Mouse (Mus musculus) skeletal muscle tissue, postnatal 0 days (tissue): ENCODE results near the gene Proz. TPM values are rescaled to one million over a fixed set of nuclear protein-coding genes. Genes with fewer than 3 reads are reported as not detected.

ENCODE experiments used
- polyA plus RNA-seq: library from polyadenylated mRNA; unstranded; fragments of >200 nt; fragmentation: Nextera tagmentation; extraction: Ambion mirVana; gene quantifications from 2 replicates; pipeline ENCODE4 v1.2.1, GENCODE M21; 2015

The Proz gene
- 0.22 TPM in 2 replicates for polyA plus RNA-seq

DNA sequence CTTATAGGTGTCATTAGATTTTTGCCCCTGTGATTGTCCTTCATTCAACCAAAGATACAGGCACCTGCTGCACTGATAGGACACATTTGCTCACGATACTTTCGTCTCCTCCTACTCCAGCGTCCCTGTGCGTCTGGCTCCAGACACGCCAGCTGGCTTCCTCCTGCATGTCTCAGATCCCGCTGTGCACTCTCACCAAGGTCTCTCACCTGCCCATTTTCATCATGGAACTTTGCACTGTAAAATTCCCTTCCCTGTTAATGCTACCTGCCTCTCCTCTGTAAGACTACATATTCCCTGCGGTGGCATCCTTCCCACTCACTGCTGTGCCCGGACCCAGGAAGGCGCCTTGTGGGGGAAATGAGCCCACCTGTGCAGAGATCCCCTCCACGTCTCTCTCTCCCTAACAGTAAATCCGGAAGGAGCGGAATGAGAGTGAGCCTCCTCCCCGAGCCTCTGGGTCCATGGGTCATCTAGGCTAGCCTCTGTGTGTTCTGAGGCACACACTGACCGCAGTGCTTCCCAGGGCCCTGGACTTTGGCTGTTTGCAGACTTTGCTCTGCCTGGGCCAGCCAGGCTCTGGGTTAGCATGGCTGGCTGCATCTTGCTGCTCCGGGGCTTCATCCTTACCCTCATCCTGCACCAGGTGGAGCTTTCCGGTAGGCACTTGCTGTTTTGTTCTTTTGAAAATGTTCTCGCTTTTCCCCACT, at the start of gene Proz:
Gene Proz (plus strand): TSS at position 474 of the 710 bp plus-strand sequence.

DNA sequence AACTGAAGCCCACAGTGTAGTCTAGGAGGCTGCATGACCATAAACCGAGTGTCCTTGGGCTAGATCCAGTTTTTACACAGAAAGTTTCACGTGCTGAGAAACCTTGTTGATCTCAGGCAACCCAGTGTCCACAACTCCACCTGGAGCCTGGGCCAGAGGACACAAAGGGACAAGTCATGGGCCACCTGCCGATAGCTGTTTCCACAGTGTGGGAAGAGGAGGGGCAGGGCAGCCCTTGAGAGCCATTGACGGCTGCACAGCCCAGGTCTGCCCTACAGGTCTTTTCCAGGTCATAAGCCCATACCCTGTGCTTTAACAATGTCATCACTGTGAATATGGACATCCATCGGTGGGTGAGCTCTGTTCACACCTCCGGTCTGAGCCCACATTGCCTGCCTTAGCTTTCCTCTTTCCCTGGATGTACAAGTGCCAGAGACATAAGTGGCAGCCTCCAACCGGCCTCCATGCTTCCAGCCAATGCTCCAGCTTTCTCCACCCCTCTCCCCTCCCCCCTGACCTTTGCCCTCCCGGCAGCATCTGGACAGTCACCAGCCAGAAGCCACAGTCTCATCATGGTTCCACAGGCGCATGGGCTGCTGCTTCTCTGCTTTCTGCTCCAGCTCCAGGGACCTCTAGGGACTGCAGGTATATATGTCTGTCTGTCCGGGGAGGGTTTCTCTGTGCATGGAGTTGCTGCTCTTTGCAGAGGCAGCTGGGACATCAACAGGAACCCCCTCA, 35.1 kb upstream of the Proz start, which contains the start of gene F7:
Gene F7 (plus strand): TSS at position 548 of the 738 bp plus-strand sequence.

DNA sequence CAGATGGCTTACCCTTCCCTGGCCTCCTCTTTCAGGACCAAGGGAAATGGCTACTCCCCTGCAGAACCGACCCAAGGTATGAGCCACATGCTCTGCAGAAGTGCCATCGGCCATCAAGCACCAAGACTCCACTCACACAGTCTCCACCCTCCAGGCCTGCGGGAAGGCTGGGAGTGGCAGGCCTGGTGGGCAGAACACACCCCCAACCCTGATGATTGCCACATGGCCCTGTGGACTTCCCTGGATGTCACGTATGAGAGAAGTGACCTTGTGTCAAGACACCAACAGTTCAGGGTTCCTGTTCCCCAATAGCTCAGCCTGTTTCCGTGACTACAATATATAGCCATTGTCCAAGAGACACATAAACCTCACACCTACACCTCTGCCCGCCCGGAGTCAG, 23.7 kb upstream of the Proz start, which contains the start of gene F10:
Gene F10 (plus strand): TSS at position 294 of the 400 bp plus-strand sequence.

GRCm38 (mm10) chr8:13105087-13105881, 44.6 kb downstream of the Proz start, which contains the start of the genes Pcid2 and Cul4a:
Gene Pcid2 (minus strand): TSS chr8:13105459.
Gene Cul4a (plus strand): TSS chr8:13105621.

Other genes with a start within 250 kb of the Proz start
- 15.1 and 16.3 TPM in 2 replicates for gene Mcf2l, start 187.1 kb upstream of the Proz start, polyA plus RNA-seq
- not detected in 2 replicates for gene F7, start 34.9 kb upstream of the Proz start, polyA plus RNA-seq
- 0.35 and 0.36 TPM in 2 replicates for gene F10, start 23.6 kb upstream of the Proz start, polyA plus RNA-seq
- gene Pcid2, start 44.5 kb downstream of the Proz start, polyA plus RNA-seq: 13.1 and 13.9 TPM in 2 replicates
- gene Cul4a, start 44.7 kb downstream of the Proz start, polyA plus RNA-seq: 97.1 and 103 TPM in 2 replicates
- gene Lamp1, start 98.2 kb downstream of the Proz start, polyA plus RNA-seq: 276 and 297 TPM in 2 replicates
- 8.1 and 8.7 TPM in 2 replicates for gene Grtp1, start 139.7 kb downstream of the Proz start, polyA plus RNA-seq
- gene Adprhl1, start 193.2 kb downstream of the Proz start, polyA plus RNA-seq: 106 and 112 TPM in 2 replicates
- gene Dcun1d2, start 227.2 kb downstream of the Proz start, polyA plus RNA-seq: 20.7 and 20.9 TPM in 2 replicates
- gene Tmco3, start 227.3 kb downstream of the Proz start, polyA plus RNA-seq: 18.4 and 20.2 TPM in 2 replicates